Mouse (Mus musculus) ES-E14 (cell line): ENCODE data around the gene Lamc1.

Experiments used
- CHD2 ChIP-seq: IDR thresholded peaks from 2 replicates; pipeline ENCODE4 v1.6.1; 2014; ENCODE audit warnings: mild to moderate bottlenecking, low read depth, low read length, inconsistent platforms
- HCFC1 ChIP-seq: IDR thresholded peaks from 2 replicates; pipeline ENCODE4 v1.6.1; 2012; ENCODE audit warnings: low read length, inconsistent platforms, borderline replicate concordance; ENCODE audit not compliant: insufficient read depth
- ZC3H11A ChIP-seq: IDR thresholded peaks from 2 replicates; pipeline ENCODE4 v1.6.1; 2012; ENCODE audit warnings: low read depth, mild to moderate bottlenecking, inconsistent platforms, low read length, borderline replicate concordance

GRCm38 (mm10) chr1:153201448-153201847 is 131.1 kb downstream of the Lamc1 start:
- TF ChIP-seq ZC3H11A, result no peak
- no peak for TF ChIP-seq HCFC1
- TF ChIP-seq CHD2, result no peak
